Mouse (Mus musculus) thymus, postnatal 10 days (tissue): ENCODE data around the gene Gne.
"Not testable (repeated sequence)": the region's sequence is repeated elsewhere in the genome, so short reads cannot be mapped to it uniquely, and the experiment has no call there.

ENCODE experiments used
- DNase-seq, 2 experiments: peaks; one replicate each; pipeline ENCODE4 v3.0.0; 2021; ENCODE audit warnings: low spot score in 2 of 2

Gene Gne

GRCm38 (mm10) chr4:44072873-44073441, 11.0 kb downstream of the Gne start:
- DNase-seq, result no peak

DNA sequence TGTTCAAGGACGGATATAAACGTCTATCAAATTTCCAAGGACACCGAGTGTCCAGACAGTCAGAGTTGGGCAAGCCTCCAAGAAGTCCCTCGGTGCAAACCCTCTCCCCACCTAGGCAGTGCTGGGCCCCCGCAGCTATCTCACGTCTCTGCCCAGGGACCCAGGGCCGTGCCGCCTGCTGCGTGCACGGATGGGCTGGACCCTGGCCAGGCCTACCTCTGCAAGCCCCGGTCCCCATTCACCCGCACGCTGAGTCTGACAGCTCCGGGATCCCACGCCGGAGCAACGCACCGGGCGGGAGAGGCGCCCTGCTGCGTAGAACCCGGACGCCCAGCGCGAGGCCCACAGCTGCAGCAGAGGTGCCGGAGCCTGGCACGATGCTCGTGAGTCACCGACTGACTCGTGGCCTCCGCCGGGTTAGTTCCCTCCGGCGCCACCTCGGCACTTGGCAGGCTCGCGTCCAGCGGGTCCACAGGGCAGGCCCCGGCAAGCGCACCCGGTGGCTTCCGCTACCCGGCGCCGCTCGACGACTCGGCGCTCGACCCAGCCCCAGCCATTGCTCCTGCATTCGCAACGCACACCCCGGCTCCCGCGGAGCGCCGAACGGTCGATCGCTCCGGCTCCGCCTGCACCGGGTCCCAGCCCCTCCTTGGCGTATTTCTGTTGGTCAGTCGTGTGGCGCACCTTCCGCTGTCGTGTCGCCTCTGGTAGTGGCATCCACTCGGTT, 11.7 kb downstream of the Gne start:
- peak; percentile 78 to 87 for DNase-seq

DNA sequence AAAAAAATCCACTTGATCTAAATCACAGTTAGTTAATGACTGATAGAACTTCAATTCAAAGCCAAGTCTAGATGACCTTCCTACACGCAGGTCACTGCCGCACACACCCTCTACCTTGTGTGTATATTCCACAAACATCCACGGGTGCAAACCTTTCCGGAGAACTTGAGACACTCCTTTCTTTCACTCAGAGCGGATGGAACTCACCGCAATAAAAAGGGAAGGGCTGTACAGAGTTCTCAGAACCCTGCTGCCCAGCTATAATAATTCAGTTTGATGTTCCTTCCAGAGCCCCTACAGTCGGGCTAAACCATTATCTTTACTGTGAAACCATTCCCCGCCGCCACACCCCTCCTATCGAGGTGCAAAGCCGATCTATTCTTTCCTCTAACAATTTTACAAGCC, 12.2 kb downstream of the Gne start:
- DNase-seq, result no peak

DNA sequence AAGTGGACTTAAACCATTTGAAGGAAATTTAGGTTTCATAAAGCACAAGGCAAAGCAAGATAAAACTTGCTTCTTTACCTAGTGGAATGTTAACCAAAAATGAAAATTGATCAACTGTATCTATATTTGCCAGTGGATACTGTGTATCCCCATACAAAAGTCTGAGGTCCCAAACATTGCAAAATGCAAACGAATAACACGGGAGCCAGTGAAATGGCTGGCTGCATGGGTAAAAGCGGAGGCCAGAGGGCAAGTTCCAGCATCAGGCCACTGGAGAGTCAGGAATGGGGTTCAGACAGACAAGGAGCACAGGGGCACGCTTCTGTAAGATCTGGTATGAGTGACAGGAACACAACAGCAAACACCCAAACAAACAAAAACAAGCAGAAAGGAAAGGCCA, 13.3 kb downstream of the Gne start:
- no peak for DNase-seq

DNA sequence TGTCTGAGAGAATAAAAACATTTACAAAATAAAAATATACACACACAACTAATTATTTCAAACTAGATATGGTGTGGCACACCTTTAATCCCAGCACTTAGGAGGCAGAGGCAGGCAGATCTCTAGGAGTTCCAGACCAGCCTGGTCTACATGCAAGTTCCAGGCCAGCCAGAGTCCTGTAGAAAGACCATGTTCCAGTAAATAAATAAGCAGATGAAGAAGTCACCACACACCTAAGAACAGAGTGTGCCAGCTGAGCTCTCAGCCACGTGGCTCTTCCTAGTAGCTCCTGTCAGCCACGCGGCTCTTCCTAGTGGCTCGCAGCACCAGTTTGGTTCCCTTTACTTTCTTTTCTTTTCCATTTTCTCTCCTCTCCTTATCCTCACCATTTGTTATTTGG, 14.6 kb downstream of the Gne start:
- no peak for DNase-seq

DNA sequence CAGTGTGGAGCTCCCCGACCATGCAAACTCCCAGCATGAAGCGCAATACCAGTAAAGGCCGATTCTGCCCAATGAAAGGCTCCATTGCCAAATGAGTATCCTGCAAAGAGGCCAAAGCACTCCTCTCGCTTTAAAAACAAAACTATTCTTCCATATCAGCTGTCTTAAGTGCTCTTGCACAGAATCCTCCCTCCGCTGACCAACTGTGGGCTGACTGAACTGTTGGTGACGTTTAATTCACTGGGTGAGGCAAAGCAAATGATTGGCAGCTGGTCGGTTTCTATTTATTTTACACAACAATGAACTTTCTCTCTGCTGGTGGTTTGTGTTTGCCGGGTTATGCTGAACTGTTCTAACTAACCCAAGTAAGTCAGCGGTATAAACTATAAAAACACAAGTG, 15.2 kb downstream of the Gne start:
- DNase-seq, result no peak

- DNase-seq, result no peak
Observed at GRCm38 (mm10) chr4:44066891-44067290, 17.1 kb downstream of the Gne start.

DNA sequence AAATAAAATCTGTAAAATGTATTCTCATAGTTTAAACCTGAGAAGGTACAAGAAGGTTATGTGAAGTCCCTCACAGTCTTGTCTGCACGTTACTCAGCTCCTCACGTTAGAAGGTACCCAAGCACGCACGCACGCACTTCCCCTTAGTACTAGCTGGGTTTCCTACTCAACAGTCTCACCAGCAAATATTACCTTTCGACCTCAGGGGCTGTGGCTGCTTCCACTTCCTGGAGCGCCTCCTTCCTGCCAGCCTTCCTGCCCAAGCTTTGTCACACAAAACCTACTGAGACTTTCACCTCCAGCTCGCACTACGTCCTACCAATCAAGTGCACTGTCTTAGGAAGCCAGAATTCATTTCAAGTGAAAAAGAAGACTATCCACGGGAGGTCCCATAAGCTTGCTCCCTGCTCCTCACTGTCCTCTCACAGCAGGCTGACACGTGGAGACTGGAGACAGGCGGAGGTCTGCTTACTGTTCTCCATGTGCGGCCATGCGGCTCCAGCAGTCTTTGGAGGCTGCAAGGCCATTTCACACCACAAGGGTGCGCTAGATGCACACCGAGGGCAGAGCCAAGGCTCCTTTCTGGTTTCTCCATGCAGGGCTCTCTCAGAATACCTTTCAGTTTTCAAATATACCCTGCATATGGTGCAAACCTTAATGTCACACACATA, 18.5 kb downstream of the Gne start:
- DNase-seq, result peak; percentile 86 to 96

DNA sequence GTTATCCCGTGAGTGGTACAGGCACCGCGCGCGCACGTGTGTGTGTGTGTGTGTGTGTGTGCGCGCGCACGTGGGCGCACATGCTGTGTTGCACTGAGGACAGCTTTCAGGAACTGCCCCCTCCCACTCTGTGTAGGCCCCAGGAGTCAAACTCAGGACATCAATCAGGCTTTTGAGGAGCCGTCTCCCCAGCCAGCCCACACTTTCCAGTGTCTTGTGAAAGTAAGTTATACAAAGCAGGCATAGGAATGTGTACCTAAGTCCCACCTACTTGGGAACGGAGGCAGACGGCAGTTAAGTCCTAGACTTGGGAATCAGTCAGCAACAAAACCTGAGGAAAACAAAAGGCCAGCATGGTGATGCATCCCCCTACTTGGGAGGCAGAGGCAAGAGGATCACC, 21.2 kb downstream of the Gne start:
- DNase-seq, result no peak

GRCm38 (mm10) chr4:44062062-44062461, 21.9 kb downstream of the Gne start:
- no peak for DNase-seq

GRCm38 (mm10) chr4:44059674-44060073, 24.3 kb downstream of the Gne start:
- no peak for DNase-seq

DNA sequence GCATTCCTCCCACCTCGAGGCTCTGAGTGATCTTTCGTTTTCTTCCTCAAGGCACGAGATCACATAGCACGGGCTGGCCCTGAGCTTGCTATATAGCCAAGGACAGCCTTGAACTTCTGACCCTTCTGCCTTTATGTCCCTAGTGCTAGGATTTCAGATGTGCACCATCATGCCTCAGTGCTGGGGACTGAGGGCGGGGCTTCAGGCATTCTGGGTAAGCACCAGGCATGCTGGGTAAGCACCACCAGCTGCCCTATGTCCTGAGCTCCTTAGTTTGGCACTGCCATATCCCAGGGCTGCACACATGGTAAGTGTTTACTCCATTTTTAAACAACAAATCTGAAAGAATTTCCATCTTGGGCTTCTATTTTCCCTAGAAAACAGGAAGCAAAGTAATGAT, 34.2 kb downstream of the Gne start:
- DNase-seq, result no peak

DNA sequence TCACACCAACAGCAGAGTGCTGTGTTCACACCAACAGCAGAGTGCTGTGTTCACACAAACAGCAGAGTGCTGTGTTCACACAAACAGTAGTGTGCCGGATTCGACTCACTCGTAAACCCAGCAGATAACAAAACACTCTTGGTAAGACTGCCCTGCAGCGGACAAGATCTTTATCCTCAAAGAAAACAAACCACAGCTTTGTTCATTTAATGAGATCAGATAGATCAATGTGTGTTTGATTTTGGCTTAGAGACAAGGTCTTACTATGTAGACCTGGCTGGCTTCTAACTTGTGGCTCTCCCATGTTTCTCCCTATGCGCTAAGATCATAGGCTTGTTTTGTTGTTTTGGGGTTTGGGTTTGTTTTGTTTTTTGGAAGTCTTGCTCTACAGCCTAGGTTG, 37.9 kb downstream of the Gne start:
- DNase-seq, result no peak

DNA sequence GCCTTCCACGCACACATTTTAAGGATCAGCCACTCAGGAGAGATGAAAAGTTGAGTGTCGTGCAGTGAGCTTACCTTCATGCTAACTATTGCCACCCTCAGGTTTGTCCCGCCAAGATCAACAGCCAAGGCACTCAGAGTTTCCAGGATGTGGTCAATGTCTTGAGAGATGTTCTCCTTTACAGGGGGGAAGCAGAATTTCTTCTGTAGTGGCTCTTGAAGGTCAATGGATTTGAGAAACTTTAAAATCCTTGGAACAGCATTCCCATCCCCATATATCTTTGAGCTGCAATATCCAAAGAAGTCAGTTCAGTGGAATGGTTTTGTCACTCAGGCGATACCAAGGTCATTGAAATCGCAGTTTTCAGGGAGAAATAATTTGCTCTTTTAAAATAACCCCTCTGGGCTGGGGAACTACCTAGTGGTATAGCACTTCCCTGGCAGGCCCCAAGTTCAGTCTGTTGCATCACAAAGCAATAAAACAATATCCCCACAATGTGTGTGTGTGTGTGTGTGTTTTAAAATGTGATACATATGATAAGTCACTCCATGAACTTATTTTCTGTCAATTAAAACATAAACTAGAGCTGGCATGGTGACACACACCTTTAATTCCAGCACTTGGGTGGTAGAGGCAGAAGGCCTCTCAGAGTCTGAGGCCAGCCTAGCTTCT, 39.2 kb downstream of the Gne start:
- no peak for DNase-seq

DNA sequence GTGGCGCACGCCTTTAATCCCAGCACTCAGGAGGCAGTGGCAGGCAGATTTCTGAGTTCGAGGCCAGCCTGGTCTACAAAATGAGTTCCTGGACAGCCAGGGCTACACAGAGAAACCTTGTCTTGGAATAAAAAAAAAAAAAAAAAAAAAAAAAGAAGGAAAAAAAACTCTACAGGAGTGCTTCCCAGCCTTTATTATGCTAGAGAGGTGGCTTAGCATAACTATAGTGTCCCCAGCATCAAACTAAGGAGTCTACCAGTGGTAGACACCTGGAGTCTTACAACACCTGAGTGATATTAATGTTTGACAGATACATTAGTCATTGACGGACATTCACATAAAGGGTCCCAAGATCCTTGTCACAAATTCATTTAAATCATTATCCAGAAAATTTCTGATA, 40.8 kb downstream of the Gne start:
- not testable (repeated sequence) for DNase-seq

DNA sequence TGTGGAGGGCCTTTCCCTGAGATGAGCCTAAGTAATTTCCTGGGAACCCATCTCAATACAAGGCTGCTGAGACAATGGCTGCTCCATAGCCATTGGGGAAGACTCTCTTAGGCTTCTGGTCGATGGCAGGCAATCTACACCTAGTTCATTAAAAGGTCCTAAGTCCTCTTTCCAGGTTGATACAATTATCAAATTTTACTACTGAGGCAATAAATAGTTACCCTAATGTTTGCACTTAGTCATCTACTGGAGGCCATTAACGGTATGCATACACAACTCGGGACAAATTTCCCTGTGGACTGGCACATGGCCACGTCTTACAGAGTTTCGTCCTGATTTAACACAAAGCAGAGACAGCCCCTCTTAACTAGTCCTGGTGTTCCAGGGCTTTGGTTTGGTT, 41.5 kb downstream of the Gne start:
- DNase-seq, result no peak

GRCm38 (mm10) chr4:44040802-44041201, 43.2 kb downstream of the Gne start:
- no peak for DNase-seq

DNA sequence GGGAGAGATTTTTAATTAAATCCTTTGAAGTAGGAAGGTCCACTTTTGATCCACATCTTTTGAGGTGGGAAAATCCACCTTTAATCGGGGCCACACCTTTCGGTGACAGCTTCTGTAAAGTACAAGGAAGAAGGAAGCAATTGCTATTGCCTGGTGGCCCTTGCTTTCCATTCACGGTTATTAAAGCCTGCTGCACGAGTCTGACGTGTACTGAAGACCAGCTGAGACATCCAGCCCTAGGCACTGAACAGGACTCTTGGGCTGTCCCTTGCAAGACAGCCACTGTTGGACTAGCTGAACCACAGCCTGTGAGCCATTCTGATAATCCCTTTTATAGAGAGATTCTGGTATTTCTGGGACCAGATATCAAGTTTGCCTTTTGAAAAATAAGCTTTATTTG, 47.5 kb downstream of the Gne start:
- DNase-seq, result no peak

DNA sequence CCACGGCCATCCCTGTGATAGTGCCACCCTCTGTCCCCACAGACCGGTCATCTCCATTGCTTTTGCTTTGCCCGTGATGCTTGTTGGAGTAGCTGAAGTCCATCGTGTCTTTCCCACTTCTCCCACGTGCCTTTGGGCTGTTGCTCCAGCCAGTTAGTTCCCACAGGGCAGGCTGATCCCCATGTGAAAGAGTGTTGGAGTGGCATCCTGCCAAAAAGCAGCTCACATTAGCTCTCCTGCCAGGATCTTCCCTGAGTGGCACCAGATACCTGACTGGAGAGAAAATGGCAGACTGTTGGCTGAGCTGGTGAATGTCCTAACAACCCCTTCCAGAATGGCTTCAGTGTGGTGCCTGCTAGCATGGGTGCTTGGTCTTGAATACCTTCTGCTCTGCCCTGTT, 52.5 kb downstream of the Gne start:
- no peak for DNase-seq

DNA sequence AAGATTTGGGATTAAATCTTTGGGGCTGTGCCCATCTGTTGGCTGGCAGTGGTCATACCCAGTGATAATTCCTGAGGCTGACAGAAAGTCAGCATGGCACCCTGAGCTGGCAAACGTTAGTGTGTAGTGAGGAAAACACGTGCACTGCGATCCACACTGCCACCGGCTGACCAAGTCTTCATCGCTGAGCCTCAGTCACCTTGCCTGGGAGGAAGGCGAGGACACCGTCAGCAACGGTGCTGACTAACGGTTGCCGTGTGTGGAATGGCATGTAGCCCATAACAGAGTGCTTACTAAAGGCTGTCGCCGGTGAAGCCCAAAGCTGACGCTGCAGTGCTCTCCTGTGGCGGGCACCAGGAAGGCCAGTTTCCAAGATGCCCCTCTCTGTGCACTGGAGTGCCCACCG, 54.3 kb downstream of the Gne start:
- no peak for DNase-seq

DNA sequence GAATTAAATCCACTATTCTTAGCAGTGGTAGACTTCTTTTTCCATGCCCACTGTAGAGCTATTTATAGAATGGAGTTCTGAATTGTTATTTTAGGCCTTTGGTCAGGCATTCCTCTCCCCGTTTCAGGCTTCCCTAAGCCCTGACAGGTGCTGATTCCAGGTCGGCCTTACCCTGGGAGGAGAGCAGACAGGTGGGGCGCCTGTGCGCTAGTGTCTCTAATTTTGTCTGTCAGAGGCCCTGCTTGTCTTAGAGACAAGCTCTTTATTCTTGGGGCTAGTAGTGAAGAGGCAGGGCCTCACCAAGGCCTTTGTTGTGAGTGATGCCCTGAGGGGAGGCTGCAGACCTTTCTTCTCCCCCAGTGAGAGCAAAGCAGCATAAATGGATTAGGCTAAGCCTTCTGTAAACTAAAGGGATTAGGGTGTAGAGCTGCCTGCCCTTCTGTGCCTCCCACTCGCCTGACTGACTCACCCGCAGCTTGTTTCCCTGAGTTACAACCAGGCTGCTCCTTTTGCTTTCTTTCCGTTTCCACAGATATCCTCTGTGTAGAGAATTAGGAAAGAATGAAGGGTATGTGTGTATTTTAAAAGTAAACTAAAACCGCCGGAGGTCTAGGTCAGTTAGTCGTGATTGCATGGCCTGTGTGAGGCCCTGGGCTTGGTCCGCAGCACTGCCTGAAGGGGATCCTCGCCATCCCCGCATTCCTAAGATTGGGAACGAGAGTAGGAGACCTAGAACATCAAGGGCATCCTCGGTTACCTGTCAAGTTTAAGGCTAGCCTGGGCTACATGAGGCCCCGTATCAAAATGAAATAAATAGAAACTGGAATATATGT, 55.5 kb downstream of the Gne start:
- DNase-seq, result no peak

GRCm38 (mm10) chr4:44025570-44025969, 58.4 kb downstream of the Gne start:
- DNase-seq, result no peak
